Mouse (Mus musculus): ENCODE data around the gene Ptprc. TPM values are rescaled to one million over a fixed set of nuclear protein-coding genes. Genes with fewer than 3 reads are reported as not detected.
A peak's percentile ranks its signal among the peaks of the same experiment; 100 is the strongest.

Ptprc gene
- polyA plus RNA-seq, 1 experiment: 75.0 TPM

- no peak overlapping the region for H3K27ac ChIP-seq (ENCODE audit: control insufficient read depth, insufficient read depth, low read depth, low read length, poor library complexity)
- peaks cover 4% of the 10 kb centered on the region for H3K4me1 ChIP-seq (ENCODE audit: control insufficient read depth, insufficient read depth, low read length)
- WGBS: 52% methylated on average over 3 of the region's 3 CpGs
- TF ChIP-seq POLR2A (IDR thresholded peaks at IDR 0.05; ENCODE audit: borderline replicate concordance, control insufficient read depth, low read depth, low read length) (no peak), CTCF (IDR thresholded peaks at IDR 0.05; ENCODE audit: control insufficient read depth, insufficient read depth, low read length) (no peak)
- no peak overlapping the region for H3K4me3 ChIP-seq (replicated peaks; ENCODE audit: control insufficient read depth, low read depth, low read length)
These were observed 30.4 kb downstream of the Ptprc start for GRCm38 (mm10) chr1:138145148-138145547.

DNA sequence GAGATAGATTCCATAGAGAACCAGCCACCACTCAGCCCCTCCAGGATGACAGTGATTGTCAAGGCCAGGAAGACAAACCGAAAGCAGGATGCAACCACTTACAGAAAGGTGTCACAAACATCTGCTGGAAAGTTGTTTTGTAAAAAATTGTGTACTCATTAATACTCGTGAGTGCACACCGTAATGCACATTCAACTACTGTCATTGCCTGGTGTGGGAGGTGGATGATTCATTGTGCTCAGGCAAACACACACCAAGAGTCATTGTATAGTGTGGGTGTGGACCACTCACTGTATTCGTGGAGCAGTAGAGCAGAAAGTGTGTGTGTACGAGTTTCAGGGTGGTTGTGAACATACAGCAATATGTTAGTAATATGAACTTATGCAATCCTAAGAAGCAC is 31.1 kb downstream of the Ptprc start:
- H3K4me1 ChIP-seq (ENCODE audit: control insufficient read depth, insufficient read depth, low read length): peaks cover 4% of the 10 kb centered on the region
- WGBS: 69% methylated on average over 5 of the region's 5 CpGs
- H3K27ac ChIP-seq (ENCODE audit: control insufficient read depth, insufficient read depth, low read depth, low read length, poor library complexity): no peak overlapping the region
- no peak overlapping the region for H3K4me3 ChIP-seq (replicated peaks; ENCODE audit: control insufficient read depth, low read depth, low read length)
- no peak for TF ChIP-seq CTCF (IDR thresholded peaks at IDR 0.05; ENCODE audit: control insufficient read depth, insufficient read depth, low read length)

DNA sequence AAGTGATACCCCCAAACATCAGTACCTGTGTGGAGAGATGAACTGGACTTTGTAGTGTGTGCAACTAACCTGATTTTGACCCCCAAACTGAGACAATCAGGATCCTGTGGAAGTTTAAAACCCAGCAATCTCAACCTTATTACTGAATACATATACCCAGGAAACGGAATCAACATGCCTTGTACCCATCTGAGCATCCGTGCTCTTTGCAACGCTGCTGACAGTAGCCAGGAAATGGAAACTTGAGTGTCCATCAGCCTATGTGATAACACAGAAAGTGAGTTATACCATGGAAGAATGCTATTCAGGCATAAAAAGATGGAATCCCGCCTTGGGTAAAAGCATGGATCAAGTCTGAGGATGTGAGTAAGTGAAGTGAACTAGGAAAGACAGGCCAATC is 34.7 kb downstream of the Ptprc start:
- TF ChIP-seq CTCF (IDR thresholded peaks at IDR 0.05; ENCODE audit: control insufficient read depth, insufficient read depth, low read length): no peak
- no peak for TF ChIP-seq POLR2A (IDR thresholded peaks at IDR 0.05; ENCODE audit: borderline replicate concordance, control insufficient read depth, low read depth, low read length)
- H3K4me3 ChIP-seq (replicated peaks; ENCODE audit: control insufficient read depth, low read depth, low read length): no peak overlapping the region
- H3K27ac ChIP-seq (ENCODE audit: control insufficient read depth, insufficient read depth, low read depth, low read length, poor library complexity): no peak overlapping the region
- peaks cover 3% of the 10 kb centered on the region for H3K4me1 ChIP-seq (ENCODE audit: control insufficient read depth, insufficient read depth, low read length)
- WGBS: 82% methylated on average over 4 of the region's 4 CpGs

DNA sequence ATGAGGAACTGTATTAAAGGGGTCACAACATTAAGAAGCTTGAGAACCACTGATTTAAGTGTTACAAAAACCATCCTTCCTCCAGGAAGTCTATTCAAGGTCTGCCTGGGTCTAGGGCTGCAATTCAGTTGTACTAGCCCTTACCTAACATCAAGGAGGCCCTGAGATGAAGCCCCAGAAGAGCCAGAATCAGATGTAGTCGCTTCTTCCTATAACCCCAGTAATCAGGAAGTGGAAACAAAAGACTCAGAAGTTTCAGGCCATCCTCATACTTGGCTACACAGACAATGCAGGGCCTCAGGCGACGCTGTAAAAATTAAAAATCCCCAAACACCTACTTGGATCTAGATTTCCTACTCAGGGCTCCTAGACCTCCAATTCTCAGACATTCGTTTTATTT is 37.8 kb downstream of the Ptprc start:
- TF ChIP-seq POLR2A (IDR thresholded peaks at IDR 0.05; ENCODE audit: borderline replicate concordance, control insufficient read depth, low read depth, low read length) (no peak), CTCF (IDR thresholded peaks at IDR 0.05; ENCODE audit: control insufficient read depth, insufficient read depth, low read length) (no peak)
- Histone ChIP-seq H3K4me1 (ENCODE audit: control insufficient read depth, insufficient read depth, low read length) (peaks cover 1% of the 10 kb centered on the region), H3K4me3 (replicated peaks; ENCODE audit: control insufficient read depth, low read depth, low read length) (no peak overlapping the region), H3K27ac (ENCODE audit: control insufficient read depth, insufficient read depth, low read depth, low read length, poor library complexity) (no peak overlapping the region; the same call in 1 of the 2 replicates)
- WGBS: 50% methylated on average over 4 of the region's 4 CpGs

DNA sequence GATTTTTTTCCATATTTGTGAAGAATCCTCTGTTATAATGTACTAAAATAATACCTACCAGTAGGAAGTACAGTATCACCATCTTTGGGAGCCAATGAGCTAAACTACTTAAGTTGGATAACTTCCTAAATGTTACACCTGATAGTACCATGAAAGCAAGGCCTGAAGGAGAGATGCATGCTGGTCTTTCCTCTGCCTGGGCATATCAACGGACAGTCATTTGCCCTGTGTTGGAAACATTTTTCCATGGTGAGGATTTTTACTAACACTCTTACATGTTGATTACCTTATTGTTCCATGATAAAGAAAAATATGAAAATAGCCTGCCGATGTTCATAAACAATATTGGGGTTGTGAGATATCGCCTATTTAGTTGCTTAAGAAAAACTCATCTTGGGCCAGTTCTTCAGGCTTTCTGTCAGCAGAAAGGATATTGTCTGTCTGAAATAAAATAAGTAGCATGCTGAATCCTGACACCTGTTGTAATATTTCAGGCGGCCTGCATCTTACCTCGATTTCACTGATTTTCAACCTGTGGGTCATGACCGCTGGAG is 38.4 kb downstream of the Ptprc start:
- Histone ChIP-seq H3K4me3 (replicated peaks; ENCODE audit: control insufficient read depth, low read depth, low read length) (no peak overlapping the region), H3K4me1 (ENCODE audit: control insufficient read depth, insufficient read depth, low read length) (peaks cover 1% of the 10 kb centered on the region), H3K27ac (ENCODE audit: control insufficient read depth, insufficient read depth, low read depth, low read length, poor library complexity) (peak overlapping the region; percentile 43; the same call in 1 of the 2 replicates)
- 67% methylated on average over 6 of the region's 6 CpGs for WGBS
- TF ChIP-seq POLR2A (IDR thresholded peaks at IDR 0.05; ENCODE audit: borderline replicate concordance, control insufficient read depth, low read depth, low read length) (no peak), CTCF (IDR thresholded peaks at IDR 0.05; ENCODE audit: control insufficient read depth, insufficient read depth, low read length) (no peak)

GRCm38 (mm10) chr1:138136373-138136779 is 39.1 kb downstream of the Ptprc start:
- Histone ChIP-seq H3K27ac (ENCODE audit: control insufficient read depth, insufficient read depth, low read depth, low read length, poor library complexity) (peak overlapping the region; percentile 71; the same call in 1 of the 2 replicates), H3K4me1 (ENCODE audit: control insufficient read depth, insufficient read depth, low read length) (peaks cover 1% of the 10 kb centered on the region; the same call in 1 of the 2 replicates), H3K4me3 (replicated peaks; ENCODE audit: control insufficient read depth, low read depth, low read length) (peak overlapping the region; percentile 5)
- TF ChIP-seq POLR2A (IDR thresholded peaks at IDR 0.05; ENCODE audit: borderline replicate concordance, control insufficient read depth, low read depth, low read length) (no peak), CTCF (IDR thresholded peaks at IDR 0.05; ENCODE audit: control insufficient read depth, insufficient read depth, low read length) (no peak)
- under 1% methylated on average over 17 of the region's 17 CpGs for WGBS

GRCm38 (mm10) chr1:138135637-138136372 is 39.7 kb downstream of the Ptprc start:
- Histone ChIP-seq H3K4me3 (replicated peaks; ENCODE audit: control insufficient read depth, low read depth, low read length) (peak overlapping the region; percentile 34), H3K27ac (ENCODE audit: control insufficient read depth, insufficient read depth, low read depth, low read length, poor library complexity) (peak overlapping the region; percentile 71; the same call in 1 of the 2 replicates), H3K4me1 (ENCODE audit: control insufficient read depth, insufficient read depth, low read length) (peaks cover 1% of the 10 kb centered on the region; the same call in 1 of the 2 replicates)
- 19% methylated on average over 9 of the region's 9 CpGs for WGBS
- TF ChIP-seq POLR2A (IDR thresholded peaks at IDR 0.05; ENCODE audit: borderline replicate concordance, control insufficient read depth, low read depth, low read length) (no peak), CTCF (IDR thresholded peaks at IDR 0.05; ENCODE audit: control insufficient read depth, insufficient read depth, low read length) (no peak)

- Histone ChIP-seq H3K4me1 (ENCODE audit: control insufficient read depth, insufficient read depth, low read length) (peaks cover 1% of the 10 kb centered on the region; the same call in 1 of the 2 replicates), H3K4me3 (replicated peaks; ENCODE audit: control insufficient read depth, low read depth, low read length) (no peak overlapping the region), H3K27ac (ENCODE audit: control insufficient read depth, insufficient read depth, low read depth, low read length, poor library complexity) (no peak overlapping the region)
- TF ChIP-seq CTCF (IDR thresholded peaks at IDR 0.05; ENCODE audit: control insufficient read depth, insufficient read depth, low read length): no peak
- no peak for TF ChIP-seq POLR2A (IDR thresholded peaks at IDR 0.05; ENCODE audit: borderline replicate concordance, control insufficient read depth, low read depth, low read length)
These were observed 40.4 kb downstream of the Ptprc start for GRCm38 (mm10) chr1:138135117-138135516.

Measured in bone marrow, adult 2 months (tissue).